Mouse (Mus musculus) heart, adult 18-20 months (tissue): Measurements from ENCODE around the gene Ston2. TPM values are rescaled to one million over a fixed set of nuclear protein-coding genes. Genes with fewer than 3 reads are reported as not detected.
"Not testable (repeated sequence)": the region's sequence is repeated elsewhere in the genome, so short reads cannot be mapped to it uniquely, and the experiment has no call there.

Experiments used
- DNase-seq, 2 experiments: peaks; one replicate each; pipeline ENCODE4 v3.0.0; 2021 to 2022; ENCODE audit warnings: mixed read lengths in 1 of 2
- total RNA-seq, 2 experiments: library from RNA; stranded (reverse); gene quantifications; 2 replicates each; pipeline ENCODE4 v1.2.3; 2021

Ston2 gene
- total RNA-seq, 2 experiments from 2014 or later = 4.7 to 5.9 TPM

DNA sequence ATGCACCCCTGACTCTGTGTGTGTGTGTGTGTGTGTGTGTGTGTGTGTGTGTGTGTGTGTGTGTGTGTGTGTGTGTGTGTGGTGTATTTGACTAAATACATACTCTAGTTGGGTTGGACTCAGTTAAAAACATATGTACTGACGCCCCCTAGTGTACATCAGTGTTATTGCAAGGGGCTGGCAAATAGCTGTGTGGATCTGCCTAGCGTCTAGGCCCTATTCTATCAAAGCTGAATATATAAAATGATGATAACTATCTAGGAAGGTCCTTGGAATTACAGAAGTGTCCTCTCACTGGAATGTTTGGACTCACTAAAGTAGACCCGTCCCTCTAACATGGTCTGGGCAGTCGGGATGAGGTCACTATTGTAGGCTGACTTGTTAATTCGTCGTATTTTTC lies 1.6 kb upstream of the Ston2 start:
- DNase-seq = peak; percentile 60 to 78

DNA sequence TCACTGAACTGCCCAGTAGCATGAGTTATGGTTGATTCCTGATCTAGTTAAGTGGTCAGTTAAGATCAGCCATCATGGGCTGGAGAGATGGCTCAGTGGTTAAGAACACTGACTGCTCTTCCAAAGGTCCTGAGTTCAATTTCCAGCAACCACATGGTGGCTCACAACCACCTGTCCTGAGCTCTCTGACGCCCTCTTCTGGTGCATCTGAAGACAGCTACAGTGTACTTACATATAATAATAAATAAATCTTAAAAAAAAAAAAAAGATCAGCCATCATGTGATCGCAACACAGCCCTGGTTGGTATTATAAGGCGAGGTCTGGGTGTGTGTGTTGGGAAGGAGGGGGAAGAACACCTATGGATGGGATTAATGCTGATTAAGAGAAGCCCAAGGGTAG lies 259 bp upstream of the Ston2 start:
- not testable (repeated sequence) for DNase-seq

- DNase-seq = peak; percentile 89 to 92
These were observed 1.8 kb downstream of the Ston2 start for GRCm38 (mm10) chr12:91786355-91786754.

GRCm38 (mm10) chr12:91781432-91781831 lies 6.8 kb downstream of the Ston2 start:
- no peak for DNase-seq

DNA sequence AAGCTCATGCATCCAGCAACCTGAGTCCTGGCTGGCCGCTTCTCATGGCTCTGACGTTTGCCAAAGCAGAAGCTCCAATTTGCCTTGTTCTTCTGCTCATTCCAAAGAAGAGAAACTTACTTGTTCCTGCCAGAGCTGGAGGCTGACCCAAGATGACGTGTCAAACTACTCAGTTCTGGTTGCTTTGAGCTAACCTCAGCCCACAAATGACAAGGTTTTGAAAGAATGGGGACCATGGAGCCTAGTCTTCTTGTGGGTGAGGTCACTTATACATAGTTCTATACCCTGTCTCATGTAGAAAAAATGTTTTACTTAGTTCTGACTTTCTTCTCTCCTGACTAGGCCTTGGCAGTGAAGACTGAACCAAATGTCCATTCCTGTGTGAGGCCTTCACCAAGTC lies 7.7 kb downstream of the Ston2 start:
- no peak for DNase-seq

- DNase-seq = peak; percentile 84 to 87
These were observed 9.2 kb downstream of the Ston2 start for GRCm38 (mm10) chr12:91779004-91779365.

- DNase-seq = peak; percentile 37 to 70
These were observed 9.8 kb downstream of the Ston2 start for GRCm38 (mm10) chr12:91778211-91779003.

- DNase-seq = no peak
These were observed 11.8 kb downstream of the Ston2 start for GRCm38 (mm10) chr12:91776342-91776741.

DNA sequence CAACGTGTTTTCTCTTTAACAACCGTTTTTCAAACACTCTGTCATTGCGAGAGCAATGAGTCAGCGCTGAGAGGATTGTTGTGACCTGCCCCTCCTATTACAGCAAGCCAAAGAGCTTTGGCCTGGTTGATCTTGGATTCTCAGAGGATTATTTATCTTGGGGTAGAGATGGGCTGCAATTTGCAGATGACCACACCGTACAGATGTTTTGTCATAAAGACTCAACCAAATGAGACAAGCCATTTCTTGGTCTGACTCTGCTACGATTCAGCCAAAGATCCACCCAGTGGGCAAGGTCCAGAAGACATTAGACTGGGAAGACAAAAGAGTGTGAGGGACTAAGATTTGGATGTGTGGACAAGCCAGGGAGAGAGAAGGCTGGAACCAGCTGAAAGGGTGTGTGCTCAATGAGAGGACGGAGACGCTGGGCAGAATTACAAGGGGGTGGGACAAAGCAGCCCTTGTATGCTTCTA lies 13.3 kb downstream of the Ston2 start:
- peak; percentile 72 to 79 for DNase-seq

DNA sequence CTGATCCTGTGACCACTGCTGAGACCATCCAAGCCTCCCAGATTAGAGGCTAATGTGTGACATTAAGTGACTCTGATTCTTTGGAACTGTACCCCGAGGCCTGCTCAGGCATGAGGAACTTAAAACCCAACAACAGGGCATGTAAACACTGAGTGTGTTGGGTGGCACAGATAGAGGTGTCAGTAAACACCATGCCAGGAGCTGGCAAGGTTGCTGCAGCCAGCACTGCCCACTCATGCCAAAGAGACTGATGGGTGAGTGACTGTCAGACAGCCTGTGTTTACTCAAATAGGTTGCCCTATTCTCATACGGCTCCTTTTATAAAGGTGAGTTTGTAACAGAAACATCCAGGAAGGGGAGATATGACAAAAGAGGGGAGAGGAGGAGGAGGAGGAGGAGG lies 19.3 kb downstream of the Ston2 start:
- DNase-seq = no peak

GRCm38 (mm10) chr12:91768176-91768575 lies 20.0 kb downstream of the Ston2 start:
- no peak for DNase-seq

DNA sequence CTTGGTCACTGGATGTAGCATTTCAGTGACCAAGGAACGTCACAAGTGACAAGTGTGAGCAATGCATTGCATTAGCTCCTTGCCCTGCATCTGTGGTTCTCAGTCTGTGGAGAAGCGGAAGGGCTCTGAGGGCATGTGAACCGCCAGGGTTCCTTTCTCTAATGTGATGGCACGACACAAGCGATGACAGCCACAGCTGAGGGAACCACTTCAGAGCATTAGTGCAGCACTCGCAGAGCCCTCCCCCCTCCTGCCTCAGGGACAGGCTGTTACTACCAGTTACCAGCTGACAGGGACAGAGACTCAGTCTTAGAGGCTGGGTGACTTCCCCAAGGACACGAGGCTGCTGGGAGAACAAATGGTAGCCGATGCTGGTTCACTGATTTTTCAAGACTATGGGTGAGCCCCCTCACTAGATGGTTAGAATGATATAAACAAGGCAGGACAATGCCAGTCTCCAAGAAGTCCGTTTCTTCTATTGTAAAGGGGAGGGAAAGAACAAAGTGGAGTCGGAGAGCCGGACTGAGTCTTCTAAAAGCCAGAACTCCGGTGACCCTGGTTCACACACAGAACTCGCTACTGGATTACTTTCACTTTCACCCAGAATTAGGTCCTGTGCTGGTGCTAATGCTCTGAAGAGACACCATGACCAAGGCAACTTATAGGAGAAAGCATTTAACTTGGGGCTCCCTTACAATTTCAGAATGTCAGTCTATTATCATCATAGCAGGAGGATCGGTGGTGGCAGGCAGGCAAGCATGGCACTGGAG lies 21.7 kb downstream of the Ston2 start:
- DNase-seq = peak; percentile 78 to 86

- peak in 1 of 2 experiments; percentile 23 for DNase-seq
These were observed 22.7 kb downstream of the Ston2 start for GRCm38 (mm10) chr12:91765504-91765903.

DNA sequence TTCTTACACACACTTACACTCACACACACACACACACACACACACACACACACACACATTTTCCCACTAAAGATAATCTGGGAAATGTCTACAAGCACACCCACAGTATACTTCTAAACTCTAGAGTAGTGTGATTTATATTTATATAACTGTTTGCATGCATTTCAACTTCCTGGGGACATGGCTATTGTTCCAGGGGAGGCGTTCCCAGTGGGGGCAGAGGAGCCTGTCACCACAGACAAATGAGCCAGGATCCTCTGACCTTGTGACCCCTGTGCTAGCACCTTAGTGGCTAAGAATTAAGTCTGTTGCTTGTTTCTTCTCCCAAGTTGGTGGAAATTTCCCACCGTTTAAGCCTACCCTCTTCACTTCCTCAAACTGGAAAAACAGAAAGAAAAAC lies 23.1 kb downstream of the Ston2 start:
- no peak for DNase-seq

- no peak for DNase-seq
These were observed 23.7 kb downstream of the Ston2 start for GRCm38 (mm10) chr12:91764471-91764870.

DNA sequence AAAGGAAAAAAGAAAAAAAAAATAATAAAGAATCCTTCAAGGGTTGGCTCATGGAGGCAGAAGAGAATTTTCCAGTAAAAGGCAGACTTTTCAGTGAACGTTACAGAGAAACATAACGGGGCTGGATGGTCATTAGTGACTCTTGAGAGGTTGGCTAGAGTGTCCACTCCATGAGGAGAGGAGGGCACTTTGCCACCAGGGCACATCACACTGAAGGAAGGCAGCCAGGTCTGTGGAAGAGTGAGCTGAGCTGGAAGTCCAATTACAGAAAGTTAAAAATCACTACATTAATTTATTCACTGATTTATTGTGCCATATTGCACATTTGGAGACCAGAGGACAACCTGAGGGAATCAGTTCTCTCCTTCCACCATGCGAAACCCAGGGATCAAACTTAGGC lies 28.4 kb downstream of the Ston2 start:
- DNase-seq = no peak

DNA sequence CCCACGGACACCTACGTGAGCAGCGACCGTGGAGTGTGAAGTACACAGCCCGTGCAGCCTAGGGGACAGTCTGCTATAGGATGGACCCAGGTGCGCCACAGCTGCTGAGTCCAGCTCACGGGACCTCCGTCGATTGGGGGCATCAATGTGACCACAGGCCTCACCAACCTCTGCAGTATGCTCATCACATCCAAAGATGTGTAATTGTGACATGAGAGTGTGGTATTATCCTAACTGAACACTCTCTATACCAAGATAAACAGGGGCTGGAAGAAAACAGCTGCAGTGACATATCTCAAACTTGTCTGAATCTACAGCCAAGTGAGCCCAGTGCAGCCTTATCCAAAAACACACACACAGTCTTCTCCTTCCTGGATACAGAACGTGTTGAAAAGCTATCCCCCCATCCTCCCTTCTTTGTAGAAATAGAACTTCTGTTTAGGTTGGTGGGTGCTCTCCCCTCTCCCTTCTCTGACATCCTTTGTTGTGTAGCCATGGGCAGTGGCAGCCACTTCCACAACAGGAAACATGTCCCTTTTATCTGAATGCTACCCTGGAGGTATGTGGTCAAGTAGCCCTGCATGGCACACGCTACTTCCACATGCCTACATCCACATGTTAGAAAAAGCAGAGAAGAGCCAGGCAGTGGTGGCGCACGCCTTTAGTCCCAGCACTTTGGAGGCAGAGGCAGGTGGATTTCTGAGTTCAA lies 30.2 kb downstream of the Ston2 start:
- DNase-seq = no peak

GRCm38 (mm10) chr12:91756562-91757166 lies 31.5 kb downstream of the Ston2 start:
- DNase-seq = no peak

- peak in 1 of 2 experiments; percentile 34 for DNase-seq
These were observed 33.6 kb downstream of the Ston2 start for GRCm38 (mm10) chr12:91754606-91755005.

DNA sequence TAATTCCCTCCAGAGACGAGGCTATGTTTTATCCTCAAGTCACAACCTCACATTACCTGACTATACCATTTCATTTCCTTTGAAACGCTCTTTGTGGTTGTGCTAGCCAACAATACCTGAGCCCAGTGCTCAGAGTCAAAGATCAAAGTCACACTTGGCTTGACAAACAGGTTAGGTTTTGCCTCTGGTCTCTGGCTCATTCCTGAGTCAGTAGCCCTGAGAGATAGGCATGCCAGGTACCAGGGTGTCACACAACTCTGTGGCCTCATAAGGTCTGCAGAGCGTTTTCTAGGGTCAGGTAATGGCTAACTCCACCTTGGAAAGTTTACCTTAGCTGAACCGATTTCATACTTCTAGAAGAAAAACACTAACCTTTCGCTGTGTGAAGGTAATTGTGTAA lies 35.5 kb downstream of the Ston2 start:
- no peak for DNase-seq

- no peak for DNase-seq
These were observed 36.1 kb downstream of the Ston2 start for GRCm38 (mm10) chr12:91751893-91752597.
